ENCODE assay signal across 24 mouse cellular contexts in the genomic region with DNA sequence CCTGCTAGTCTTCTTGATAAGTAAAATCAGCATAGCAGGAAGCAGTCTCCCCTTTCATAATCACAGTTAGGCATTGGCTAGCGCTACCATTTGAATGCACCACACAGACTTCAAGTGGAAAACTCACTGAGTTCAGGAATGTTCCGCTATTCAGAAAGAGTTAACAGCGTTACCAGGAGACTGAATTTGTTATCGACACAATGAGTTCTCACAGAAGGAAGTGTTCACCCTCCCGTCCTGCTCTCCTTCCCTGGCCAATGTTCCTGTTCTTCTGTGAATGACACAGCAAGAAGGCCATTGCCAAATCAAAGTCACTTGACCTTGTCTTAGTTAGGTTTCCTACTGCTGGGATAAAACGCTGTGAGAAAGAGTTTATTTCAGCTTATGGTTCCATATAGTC.
A peak's percentile ranks its signal among the peaks of the same experiment; 100 is the strongest.
DNase-seq lines count a peak whose midpoint lies in the region; ATAC-seq and TF ChIP-seq lines count a peak whose summit lies in the region.
"Had no signal": no experiment of that assay in that cellular context is flagged by ENCODE, and none has a peak within 500 bp of the region (broad histone marks: within the 10 kb centered on the region; RNA-seq: fewer than 3 reads in every experiment).

No protein-coding gene starts in this region.

- H3K27ac ChIP-seq in hindbrain, postnatal 0 days = no peak overlapping the region
- H3K27ac ChIP-seq in hindbrain, embryonic 11.5 days (ENCODE audit: low read depth, low read length) = no peak overlapping the region
- H3K27ac ChIP-seq in heart, embryonic 15.5 days = peak overlapping the region; percentile 41; the same call in 1 of the 2 replicates
- H3K27ac ChIP-seq: embryonic facial prominence, embryonic 12.5 days; forebrain, embryonic 13.5 days; heart, adult 2 months; kidney, embryonic 15.5 days; limb, embryonic 13.5 days; liver, embryonic 12.5 days; stomach, postnatal 0 days had no signal

- H3K4me3 ChIP-seq in hindbrain, postnatal 0 days (ENCODE audit: low read length) = no peak overlapping the region
- H3K4me3 ChIP-seq in hindbrain, embryonic 11.5 days (ENCODE audit: low read depth, low read length) = no peak overlapping the region
- no peak overlapping the region for H3K4me3 ChIP-seq in heart, embryonic 15.5 days
- H3K4me3 ChIP-seq: embryonic facial prominence, embryonic 12.5 days; forebrain, embryonic 13.5 days; heart, adult 2 months; kidney, embryonic 15.5 days; limb, embryonic 13.5 days; liver, embryonic 12.5 days had no signal

- H3K9me3 ChIP-seq in hindbrain, postnatal 0 days (ENCODE audit: low read length) = no peaks in the 10 kb centered on the region
- no peaks in the 10 kb centered on the region for H3K9me3 ChIP-seq in hindbrain, embryonic 11.5 days (ENCODE audit: control insufficient read depth, low read length)
- H3K9me3 ChIP-seq in heart, embryonic 15.5 days (replicated peaks) = no peaks in the 10 kb centered on the region
- H3K9me3 ChIP-seq: embryonic facial prominence, embryonic 12.5 days; forebrain, embryonic 13.5 days; kidney, embryonic 15.5 days; limb, embryonic 13.5 days; liver, embryonic 12.5 days had no signal

- no peak overlapping the region for H3K9ac ChIP-seq in hindbrain, postnatal 0 days (replicated peaks; ENCODE audit: low read length)
- H3K9ac ChIP-seq in hindbrain, embryonic 11.5 days (ENCODE audit: low read depth, low read length) = no peak overlapping the region
- no peak overlapping the region for H3K9ac ChIP-seq in heart, embryonic 15.5 days
- H3K9ac ChIP-seq: embryonic facial prominence, embryonic 12.5 days; forebrain, embryonic 13.5 days; kidney, embryonic 15.5 days; limb, embryonic 13.5 days; liver, embryonic 12.5 days had no signal

- intact Hi-C loops in heart, postnatal 36 days (cut with DNase I) = loop anchor here (5.0 kb wide), 1 partner anchor 968 kb away; no protein-coding TSS in a partner anchor

- DNase-seq in heart, adult 18-20 months = peak; percentile 2 to 6
- no peak for DNase-seq in heart, postnatal 36 days
- peak; percentile 41 for DNase-seq in hindbrain, postnatal 0 days (ENCODE audit: low spot score)
- no peak for DNase-seq in hindbrain, embryonic 11.5 days (ENCODE audit: low spot score)
- DNase-seq in R1 (ENCODE audit: low read depth, low spot score) = peak; percentile 45
- DNase-seq in cerebellum, postnatal 36 days = no peak
- DNase-seq in gastrocnemius, postnatal 25 days = no peak
- DNase-seq: cerebellum, adult 11-12 months; gastrocnemius, postnatal 10 days; kidney, adult 11 months; kidney, postnatal 4 days; lung, adult 18-20 months; right cerebral cortex, postnatal 14 days; thymus, adult 2 months; thymus, postnatal 4 days had no signal

- WGBS in hindbrain, postnatal 0 days = 31% methylated on average over 6 of the region's 6 CpGs
- WGBS in hindbrain, embryonic 11.5 days = 72% methylated on average over 6 of the region's 6 CpGs
- 40% methylated on average over 6 of the region's 6 CpGs for WGBS in heart, embryonic 15.5 days

- H3K36me3 ChIP-seq in hindbrain, postnatal 0 days (ENCODE audit: insufficient read depth, low read length) = no peaks in the 10 kb centered on the region
- no peaks in the 10 kb centered on the region for H3K36me3 ChIP-seq in hindbrain, embryonic 11.5 days (ENCODE audit: control insufficient read depth, insufficient read depth, low read length)
- no peaks in the 10 kb centered on the region for H3K36me3 ChIP-seq in heart, embryonic 15.5 days
- H3K36me3 ChIP-seq: embryonic facial prominence, embryonic 12.5 days; kidney, embryonic 15.5 days; limb, embryonic 13.5 days; liver, embryonic 12.5 days had no signal

- ATAC-seq in hindbrain, postnatal 0 days = peak; percentile 55; the same call in 1 of the 2 replicates
- no peak for ATAC-seq in hindbrain, embryonic 11.5 days (ENCODE audit: low FRiP score)
- ATAC-seq in heart, embryonic 15.5 days (replicated peaks; ENCODE audit: insufficient number of reproducible peaks, insufficient read depth, low FRiP score, low read depth) = no peak; the same call in 1 of the 2 replicates
- ATAC-seq: forebrain, embryonic 13.5 days; liver, embryonic 12.5 days had no signal

- no peaks in the 10 kb centered on the region for H3K27me3 ChIP-seq in hindbrain, postnatal 0 days (ENCODE audit: insufficient read depth, low read length)
- no peaks in the 10 kb centered on the region for H3K27me3 ChIP-seq in hindbrain, embryonic 11.5 days (ENCODE audit: control insufficient read depth, insufficient read depth, low read length)
- no peaks in the 10 kb centered on the region for H3K27me3 ChIP-seq in heart, embryonic 15.5 days
- H3K27me3 ChIP-seq: embryonic facial prominence, embryonic 12.5 days; forebrain, embryonic 13.5 days; kidney, embryonic 15.5 days; limb, embryonic 13.5 days; liver, embryonic 12.5 days had no signal

- H3K4me2 ChIP-seq in hindbrain, postnatal 0 days (ENCODE audit: low read depth, low read length) = no peak overlapping the region
- no peak overlapping the region for H3K4me2 ChIP-seq in hindbrain, embryonic 11.5 days (replicated peaks; ENCODE audit: low read depth, low read length)
- H3K4me2 ChIP-seq in heart, embryonic 15.5 days = peak overlapping the region; percentile 13; the same call in 1 of the 2 replicates
- H3K4me2 ChIP-seq: embryonic facial prominence, embryonic 12.5 days; forebrain, embryonic 13.5 days; kidney, embryonic 15.5 days; limb, embryonic 13.5 days; liver, embryonic 12.5 days; midbrain, embryonic 11.5 days had no signal

- TF ChIP-seq CTCF in hindbrain, postnatal 0 days (IDR thresholded peaks at IDR 0.05; ENCODE audit: low read depth) = no peak

- no peaks in the 10 kb centered on the region for H3K4me1 ChIP-seq in hindbrain, postnatal 0 days (ENCODE audit: insufficient read depth, low read length)
- no peaks in the 10 kb centered on the region for H3K4me1 ChIP-seq in hindbrain, embryonic 11.5 days (replicated peaks; ENCODE audit: control insufficient read depth, insufficient read depth, low read length)
- H3K4me1 ChIP-seq in heart, embryonic 15.5 days (replicated peaks) = peaks cover 7% of the 10 kb centered on the region; the same call in 1 of the 2 replicates
- H3K4me1 ChIP-seq: embryonic facial prominence, embryonic 12.5 days; forebrain, embryonic 13.5 days; kidney, embryonic 15.5 days; limb, embryonic 13.5 days; liver, embryonic 12.5 days had no signal

Comparison
In these comparisons a context has a peak if more than half of its experiments do, and no peak if none do; other contexts are left out.
1. DNase-seq: peak in heart, adult 18-20 months (2 of 2), hindbrain, postnatal 0 days (single experiment) and R1 (single experiment); none in heart, postnatal 36 days (0 of 2), hindbrain, embryonic 11.5 days (single experiment), cerebellum, postnatal 36 days (0 of 2) and gastrocnemius, postnatal 25 days (single experiment).